Mouse (Mus musculus) midbrain, embryonic 16.5 days (tissue): ENCODE measurements around the gene Napb. TPM values are rescaled to one million over a fixed set of nuclear protein-coding genes. Genes with fewer than 3 reads are reported as not detected.

Source experiments
- ATAC-seq: fragments of 200-750 bp; cut with Nextera tagmentation; 2 replicates; pipeline ENCODE4 v1.8.0; 2017; ENCODE audit warnings: moderate TSS enrichment
- H3K27ac ChIP-seq: fragments of 300-500 bp; sonication (generic); 2 replicates; pipeline ENCODE4 v1.5.1; 2014; ENCODE audit warnings: mild to moderate bottlenecking, low read length, mixed read lengths
- H3K27me3 ChIP-seq: fragments of 300-500 bp; sonication (generic); 2 replicates; pipeline ENCODE4 v1.6.1; 2014; ENCODE audit warnings: low read depth, low read length, mixed read lengths; ENCODE audit not compliant: control insufficient read depth, insufficient read depth
- H3K36me3 ChIP-seq: fragments of 300-500 bp; sonication (generic); 2 replicates; pipeline ENCODE4 v1.6.1; 2014; ENCODE audit warnings: mild to moderate bottlenecking, low read length, moderate library complexity, mixed read lengths; ENCODE audit not compliant: control insufficient read depth, insufficient read depth
- H3K4me1 ChIP-seq: fragments of 300-500 bp; sonication (generic); 2 replicates; pipeline ENCODE4 v1.6.1; 2014; ENCODE audit warnings: mild to moderate bottlenecking, low read length, mixed read lengths; ENCODE audit not compliant: control insufficient read depth, insufficient read depth
- H3K4me2 ChIP-seq: fragments of 300-500 bp; sonication (generic); 2 replicates; pipeline ENCODE4 v1.6.1; 2014; ENCODE audit warnings: mild to moderate bottlenecking, low read length, mixed read lengths
- H3K4me3 ChIP-seq: fragments of 300-500 bp; sonication (generic); 2 replicates; pipeline ENCODE4 v1.5.1; 2014; ENCODE audit warnings: low read depth, mild to moderate bottlenecking, low read length, moderate library complexity, mixed read lengths
- H3K9ac ChIP-seq: fragments of 300-500 bp; sonication (generic); 2 replicates; pipeline ENCODE4 v1.6.1; 2014; ENCODE audit warnings: low read depth, low read length, mixed read lengths
- H3K9me3 ChIP-seq: fragments of 300-500 bp; sonication (generic); replicated peaks from 2 replicates; pipeline ENCODE4 v1.6.1; 2014; ENCODE audit warnings: mild to moderate bottlenecking, low read length, mixed read lengths; ENCODE audit not compliant: control insufficient read depth, poor library complexity, severe bottlenecking
- WGBS: fragments of 180-500 bp; shearing (Covaris S2); extraction: QIAGEN DNeasy Blood & Tissue Kit; methylation state at CpG from one replicate; pipeline ENCODE4 v1.1.7; 2014; 5-methylcytosine and 5-hydroxymethylcytosine counted together
- polyA plus RNA-seq: library from polyadenylated mRNA; unstranded; fragments of >200 nt; fragmentation: Nextera tagmentation; extraction: Ambion mirVana; gene quantifications from 2 replicates; pipeline ENCODE4 v1.2.1, GENCODE M21; 2015

Napb gene
- polyA plus RNA-seq, 1 experiment from 2014 or later, result 114 TPM

GRCm38 (mm10) chr2:148690291-148690690 lies 42.0 kb downstream of the Napb start:
- Histone ChIP-seq H3K27me3 (no peaks in the 10 kb centered on the region), H3K4me1 (no peaks in the 10 kb centered on the region), H3K4me3 (no peak overlapping the region), H3K27ac (no peak overlapping the region), H3K9me3 (no peaks in the 10 kb centered on the region), H3K4me2 (no peak overlapping the region), H3K9ac (no peak overlapping the region), H3K36me3 (peaks cover 16% of the 10 kb centered on the region)
- WGBS, result 95% methylated on average over 3 of the region's 3 CpGs
- no peak for ATAC-seq

GRCm38 (mm10) chr2:148689444-148690140 lies 42.7 kb downstream of the Napb start:
- H3K4me1 ChIP-seq, result no peaks in the 10 kb centered on the region
- no peak overlapping the region for H3K4me3 ChIP-seq
- WGBS, result 98% methylated on average over 6 of the region's 6 CpGs
- no peak for ATAC-seq
- H3K36me3 ChIP-seq, result peaks cover 19% of the 10 kb centered on the region
- H3K27me3 ChIP-seq, result no peaks in the 10 kb centered on the region
- no peak overlapping the region for H3K4me2 ChIP-seq
- no peaks in the 10 kb centered on the region for H3K9me3 ChIP-seq
- H3K27ac ChIP-seq, result no peak overlapping the region
- H3K9ac ChIP-seq, result no peak overlapping the region

GRCm38 (mm10) chr2:148687971-148688370 lies 44.3 kb downstream of the Napb start:
- peaks cover 2% of the 10 kb centered on the region; the same call in 1 of the 2 replicates for H3K4me1 ChIP-seq
- H3K36me3 ChIP-seq, result peaks cover 24% of the 10 kb centered on the region
- H3K27ac ChIP-seq, result no peak overlapping the region
- no peaks in the 10 kb centered on the region for H3K27me3 ChIP-seq
- no peak overlapping the region for H3K4me3 ChIP-seq
- no peaks in the 10 kb centered on the region for H3K9me3 ChIP-seq
- no peak for ATAC-seq
- no peak overlapping the region for H3K4me2 ChIP-seq
- no peak overlapping the region for H3K9ac ChIP-seq
- 94% methylated on average over 5 of the region's 5 CpGs for WGBS

GRCm38 (mm10) chr2:148686862-148687261 lies 45.4 kb downstream of the Napb start:
- WGBS, result 97% methylated on average over 1 of the region's 1 CpGs
- H3K36me3 ChIP-seq, result peaks cover 24% of the 10 kb centered on the region
- no peak overlapping the region for H3K4me3 ChIP-seq

GRCm38 (mm10) chr2:148685709-148686108 lies 46.6 kb downstream of the Napb start:
- peaks cover 13% of the 10 kb centered on the region for H3K4me1 ChIP-seq
- ATAC-seq, result no peak
- H3K9ac ChIP-seq, result no peak overlapping the region
- peaks cover 21% of the 10 kb centered on the region for H3K36me3 ChIP-seq
- no peak overlapping the region for H3K4me3 ChIP-seq
- 91% methylated on average over 3 of the region's 3 CpGs for WGBS
- H3K27ac ChIP-seq, result no peak overlapping the region
- no peaks in the 10 kb centered on the region for H3K9me3 ChIP-seq
- H3K27me3 ChIP-seq, result no peaks in the 10 kb centered on the region
- no peak overlapping the region for H3K4me2 ChIP-seq

More at GRCm38 (mm10) chr2:148686862-148687261, 45.4 kb downstream of the Napb start:
- no peak overlapping the region for H3K9ac ChIP-seq
- H3K4me2 ChIP-seq, result no peak overlapping the region
- no peaks in the 10 kb centered on the region for H3K27me3 ChIP-seq
- no peak overlapping the region for H3K27ac ChIP-seq
- peaks cover 10% of the 10 kb centered on the region for H3K4me1 ChIP-seq
- H3K9me3 ChIP-seq, result no peaks in the 10 kb centered on the region
- ATAC-seq, result no peak

GRCm38 (mm10) chr2:148684972-148685371 lies 47.3 kb downstream of the Napb start:
- WGBS, result 100% methylated on average over 2 of the region's 2 CpGs
- no peak overlapping the region for H3K4me3 ChIP-seq
- peaks cover 18% of the 10 kb centered on the region for H3K4me1 ChIP-seq
- ATAC-seq, result no peak
- no peaks in the 10 kb centered on the region for H3K27me3 ChIP-seq
- H3K4me2 ChIP-seq, result no peak overlapping the region
- H3K36me3 ChIP-seq, result peaks cover 15% of the 10 kb centered on the region
- H3K9ac ChIP-seq, result no peak overlapping the region
- H3K9me3 ChIP-seq, result no peaks in the 10 kb centered on the region
- H3K27ac ChIP-seq, result no peak overlapping the region

GRCm38 (mm10) chr2:148683031-148683430 lies 49.2 kb downstream of the Napb start:
- Histone ChIP-seq H3K9me3 (no peaks in the 10 kb centered on the region), H3K4me1 (peaks cover 33% of the 10 kb centered on the region), H3K9ac (no peak overlapping the region), H3K27ac (no peak overlapping the region), H3K27me3 (no peaks in the 10 kb centered on the region), H3K36me3 (peaks cover 13% of the 10 kb centered on the region), H3K4me3 (no peak overlapping the region), H3K4me2 (no peak overlapping the region)
- ATAC-seq, result no peak
- WGBS, result 91% methylated on average over 1 of the region's 1 CpGs

GRCm38 (mm10) chr2:148681461-148681891 lies 50.8 kb downstream of the Napb start:
- Histone ChIP-seq H3K4me3 (peak overlapping the region; percentile 69), H3K36me3 (peaks cover 13% of the 10 kb centered on the region), H3K9me3 (no peaks in the 10 kb centered on the region), H3K27ac (peak overlapping the region; percentile 85), H3K4me1 (peaks cover 39% of the 10 kb centered on the region), H3K9ac (peak overlapping the region; percentile 89), H3K4me2 (peak overlapping the region; percentile 97), H3K27me3 (no peaks in the 10 kb centered on the region)
- WGBS, result 9% methylated on average over 17 of the region's 17 CpGs
- ATAC-seq, result peak; percentile 72

GRCm38 (mm10) chr2:148680775-148681291 lies 51.4 kb downstream of the Napb start, which contains the start of gene Gzf1:
Gzf1 (plus strand) TSS chr2:148681023.
- peak within 1 kb of the TSS; percentile 85 for H3K27ac ChIP-seq
- H3K4me2 ChIP-seq, result peak within 1 kb of the TSS; percentile 97
- no peaks in the 10 kb centered on the region for H3K9me3 ChIP-seq
- peak; percentile 95 for ATAC-seq
- H3K4me3 ChIP-seq, result peak within 1 kb of the TSS; percentile 69
- peaks cover 17% of the 10 kb centered on the region for H3K36me3 ChIP-seq
- peak within 1 kb of the TSS; percentile 89 for H3K9ac ChIP-seq
- H3K4me1 ChIP-seq, result peaks cover 39% of the 10 kb centered on the region
- H3K27me3 ChIP-seq, result no peaks in the 10 kb centered on the region
- under 1% methylated on average over 39 of the region's 39 CpGs for WGBS
